ENCODE assay signal across 1 mouse cellular context in genomic region chr8:83593325-83594166, GRCm38 (mm10).
TF ChIP-seq lines count a peak whose summit lies in the region.

No protein-coding gene starts in this region.

TF ChIP-seq in MEL, 35 proteins besides CTCF, POLR2A, EP300 and RAD21 (continued from another document):
- TF ChIP-seq ZNF384 (IDR thresholded peaks at IDR 0.05; ENCODE audit: low read depth, low read length), result peak; percentile 37; the same call in 1 of the 2 replicates
- TF ChIP-seq GATA1 (IDR thresholded peaks at IDR 0.05; ENCODE audit: low read depth, low read length), result peak; percentile 35; the same call in 1 of the 2 replicates
